Mouse (Mus musculus) liver, embryonic 14.5 days (tissue): ENCODE measurements at regions not wholly inside any gene's neighbourhood (a gene's known extent, or its start where the extent isn't known, plus 50 kb on each side); places are given as distances from the start of the nearest gene placed in this dataset.

Source experiments
- ATAC-seq: fragments of 200-750 bp; cut with Nextera tagmentation; 2 replicates; pipeline ENCODE4 v1.8.0; 2017; ENCODE audit warnings: moderate number of reproducible peaks, mild to moderate bottlenecking, moderate library complexity; ENCODE audit not compliant: insufficient read depth
- DNase-seq, 3 experiments: peaks; one replicate each; pipeline ENCODE4 v3.0.0-alpha.2; 2012 to 2013; ENCODE audit warnings: low read depth in 3 of 3, low spot score in 3 of 3
- H3K27ac ChIP-seq: fragments of 300-500 bp; sonication (generic); 2 replicates; pipeline ENCODE4 v1.5.1; 2014; ENCODE audit warnings: moderate library complexity, mild to moderate bottlenecking, control low read depth, inconsistent platforms
- H3K27me3 ChIP-seq: fragments of 300-500 bp; sonication (generic); 2 replicates; pipeline ENCODE4 v1.6.1; 2014; ENCODE audit warnings: mild to moderate bottlenecking, low read length, moderate library complexity; ENCODE audit not compliant: control insufficient read depth, insufficient read depth
- H3K36me3 ChIP-seq: fragments of 300-500 bp; sonication (generic); replicated peaks from 2 replicates; pipeline ENCODE4 v1.6.1; 2014; ENCODE audit warnings: low read depth; ENCODE audit not compliant: control insufficient read depth, insufficient read depth
- H3K4me1 ChIP-seq, 2 experiments: fragments of 200-500 bp in 1 of 2; fragments of 300-500 bp in 1 of 2; sonication (generic) in 1 of 2; replicated peaks; 2 replicates each; pipeline ENCODE4 v1.6.1; 2012 to 2014; ENCODE audit warnings: antibody characterized with exemption in 1 of 2, inconsistent platforms in 1 of 2, low read length in 1 of 2; ENCODE audit not compliant: control insufficient read depth in 2 of 2, insufficient read depth in 2 of 2
- H3K4me2 ChIP-seq: fragments of 300-500 bp; sonication (generic); 2 replicates; pipeline ENCODE4 v1.6.1; 2014; ENCODE audit warnings: low read depth, mild to moderate bottlenecking, control low read depth, moderate library complexity
- H3K4me3 ChIP-seq, 2 experiments: fragments of 200-500 bp in 1 of 2; fragments of 300-500 bp in 1 of 2; sonication (generic) in 1 of 2; 2 replicates each; pipeline ENCODE4 v1.5.1; 2012 to 2014; ENCODE audit warnings: low read depth in 2 of 2, low read length in 2 of 2, mild to moderate bottlenecking in 2 of 2, control low read depth in 1 of 2, inconsistent platforms in 1 of 2, moderate library complexity in 1 of 2; ENCODE audit not compliant: insufficient read depth in 1 of 2
- H3K9ac ChIP-seq: fragments of 300-500 bp; sonication (generic); replicated peaks from 2 replicates; pipeline ENCODE4 v1.6.1; 2014; ENCODE audit warnings: mild to moderate bottlenecking, control low read depth, moderate library complexity
- H3K9me3 ChIP-seq: fragments of 300-500 bp; sonication (generic); 2 replicates; pipeline ENCODE4 v1.6.1; 2016; ENCODE audit warnings: low read length, mixed read lengths; ENCODE audit not compliant: control insufficient read depth
- CTCF ChIP-seq: IDR thresholded peaks from 2 replicates; pipeline ENCODE4 v1.5.1; 2016; ENCODE audit warnings: antibody characterized with exemption, low read depth, control low read depth
- EP300 ChIP-seq: IDR thresholded peaks from 2 replicates; pipeline ENCODE4 v1.6.1; 2016; ENCODE audit warnings: antibody characterized with exemption, low read depth
- WGBS: fragments of 180-500 bp; shearing (Covaris S2); extraction: QIAGEN DNeasy Blood & Tissue Kit; methylation state at CpG from one replicate; pipeline ENCODE4 v1.1.7; 2014; ENCODE audit not compliant: insufficient replicate concordance; 5-methylcytosine and 5-hydroxymethylcytosine counted together

DNA sequence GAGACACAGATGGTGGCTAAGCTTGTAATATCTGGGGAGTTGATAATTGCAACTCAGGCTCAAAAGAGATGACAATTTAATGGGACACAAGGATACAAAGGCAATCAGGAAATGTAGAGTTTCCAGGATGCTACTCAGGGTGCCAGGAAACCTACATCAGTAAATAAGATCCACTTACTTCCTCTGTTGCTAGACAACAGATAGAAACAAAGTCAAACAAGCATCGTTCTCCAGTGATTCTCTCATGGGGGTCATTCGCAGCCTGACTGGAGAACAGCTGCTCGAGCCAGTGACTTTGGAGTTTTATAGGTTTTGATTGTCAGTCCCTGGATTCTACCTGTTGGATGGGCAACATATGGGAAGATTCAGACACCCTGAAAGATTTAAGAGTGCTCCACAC lies 1026.5 kb downstream of the Ttll7 start:
- Histone ChIP-seq H3K36me3 (no peaks in the 10 kb centered on the region), H3K4me2 (no peak overlapping the region), H3K27me3 (no peaks in the 10 kb centered on the region), H3K9ac (no peak overlapping the region), H3K27ac (no peak overlapping the region), H3K4me1 (no peaks in the 10 kb centered on the region), H3K4me3 (no peak overlapping the region), H3K9me3 (no peaks in the 10 kb centered on the region)
- WGBS: 27% methylated on average over 3 of the region's 3 CpGs
- ATAC-seq (no peak), DNase-seq (no peak)
- TF ChIP-seq EP300: no peak
- TF ChIP-seq CTCF: no peak

DNA sequence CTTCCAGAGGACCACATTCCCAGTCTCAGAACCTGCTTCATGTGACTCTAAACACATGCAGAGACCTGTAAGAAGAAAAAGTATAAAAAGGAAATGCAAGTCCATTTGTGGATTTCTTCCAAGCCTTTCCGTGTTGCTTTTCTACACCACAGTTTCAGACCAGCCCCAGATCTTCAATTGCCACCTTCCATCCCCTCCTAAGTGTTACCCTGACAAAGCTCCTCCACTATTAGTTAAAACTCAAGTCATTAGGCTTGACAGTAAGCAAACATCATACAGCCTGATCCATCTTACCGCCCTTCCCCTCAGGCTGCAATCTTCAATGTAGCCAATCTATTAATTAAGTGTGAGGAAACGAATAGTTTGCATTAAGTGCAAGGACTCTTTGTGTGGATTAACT lies 1016.1 kb downstream of the Ttll7 start:
- Histone ChIP-seq H3K27me3 (no peaks in the 10 kb centered on the region), H3K4me1 (no peaks in the 10 kb centered on the region), H3K9ac (no peak overlapping the region), H3K27ac (no peak overlapping the region), H3K4me2 (no peak overlapping the region), H3K36me3 (no peaks in the 10 kb centered on the region), H3K4me3 (no peak overlapping the region), H3K9me3 (no peaks in the 10 kb centered on the region)
- DNase-seq: no peak
- TF ChIP-seq EP300 (no peak), CTCF (no peak)
- no peak for ATAC-seq
- 48% methylated on average over 3 of the region's 3 CpGs for WGBS

DNA sequence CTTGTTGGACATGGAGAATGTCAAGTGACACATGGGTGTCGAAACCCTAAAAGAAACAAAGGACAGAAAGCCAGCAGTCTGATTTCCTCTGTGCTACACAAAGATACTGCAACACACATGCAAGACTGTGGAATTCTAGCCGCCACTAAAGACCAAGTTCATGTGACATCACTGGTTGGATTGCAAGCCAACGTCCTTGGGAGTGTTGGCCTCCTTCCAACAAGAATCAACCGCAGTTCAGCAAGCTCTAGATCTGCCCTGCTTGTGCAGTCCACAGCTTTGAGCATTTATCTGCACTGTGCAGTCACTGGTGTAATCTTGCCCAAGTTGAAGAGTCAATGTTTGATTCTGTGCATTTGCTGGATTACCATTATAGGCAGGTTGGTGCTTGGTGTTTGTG lies 1001.2 kb downstream of the Ttll7 start:
- no peaks in the 10 kb centered on the region for H3K27me3 ChIP-seq
- no peaks in the 10 kb centered on the region for H3K36me3 ChIP-seq
- H3K9ac ChIP-seq: no peak overlapping the region
- H3K4me2 ChIP-seq: no peak overlapping the region
- no peak for ATAC-seq
- H3K4me3 ChIP-seq: no peak overlapping the region
- no peak for DNase-seq
- H3K27ac ChIP-seq: no peak overlapping the region
- WGBS: 58% methylated on average over 4 of the region's 4 CpGs
- H3K4me1 ChIP-seq: no peaks in the 10 kb centered on the region
- TF ChIP-seq CTCF (no peak), EP300 (no peak)
- no peaks in the 10 kb centered on the region for H3K9me3 ChIP-seq

DNA sequence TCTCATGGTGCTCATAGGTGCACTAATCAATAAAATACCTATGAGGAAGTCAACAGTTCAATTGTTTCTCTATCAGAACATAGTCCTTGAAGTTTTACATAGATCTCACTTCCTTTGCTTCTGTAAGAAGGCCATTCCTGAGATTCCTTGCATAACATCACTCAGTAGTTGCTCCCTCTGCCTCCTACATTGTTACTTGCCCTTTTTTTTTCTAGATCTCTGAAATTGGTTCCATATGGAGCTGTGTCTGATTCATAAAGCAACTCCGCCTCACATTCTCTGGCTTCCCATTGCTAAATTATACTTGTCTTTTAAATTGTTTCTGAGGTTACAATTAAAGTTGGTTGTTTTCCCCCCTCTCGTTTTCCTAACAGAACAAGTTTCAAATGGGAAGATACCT lies 1000.7 kb downstream of the Ttll7 start:
- no peaks in the 10 kb centered on the region for H3K4me1 ChIP-seq
- 52% methylated on average over 2 of the region's 2 CpGs for WGBS
- H3K27ac ChIP-seq: no peak overlapping the region
- DNase-seq (no peak), ATAC-seq (no peak)
- H3K36me3 ChIP-seq: no peaks in the 10 kb centered on the region
- H3K27me3 ChIP-seq: no peaks in the 10 kb centered on the region
- H3K4me3 ChIP-seq: no peak overlapping the region
- H3K9ac ChIP-seq: no peak overlapping the region
- no peaks in the 10 kb centered on the region for H3K9me3 ChIP-seq
- TF ChIP-seq CTCF (no peak), EP300 (no peak)
- H3K4me2 ChIP-seq: no peak overlapping the region

DNA sequence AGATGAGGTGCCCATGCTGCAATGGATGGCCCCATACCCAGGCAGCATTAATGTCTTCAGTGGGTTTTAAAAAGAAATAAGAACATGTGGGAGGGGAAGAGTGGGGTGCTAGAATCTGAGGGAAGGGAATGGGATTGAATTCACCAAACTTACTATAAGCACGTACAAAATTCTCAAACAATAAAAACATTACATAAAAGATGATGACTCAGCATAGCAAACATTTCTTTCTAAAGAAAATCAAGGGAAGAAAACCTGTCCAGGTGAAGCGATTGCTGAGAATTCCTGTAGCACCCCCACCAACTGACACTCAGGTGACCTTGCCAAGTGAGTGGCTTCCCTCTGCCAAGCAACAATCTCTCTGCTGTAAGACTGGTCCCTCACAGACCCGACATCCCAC lies 989.2 kb downstream of the Ttll7 start:
- H3K9me3 ChIP-seq: no peaks in the 10 kb centered on the region
- no peak overlapping the region for H3K9ac ChIP-seq
- H3K27ac ChIP-seq: no peak overlapping the region
- TF ChIP-seq EP300 (no peak), CTCF (no peak)
- ATAC-seq (no peak), DNase-seq (no peak)
- H3K36me3 ChIP-seq: no peaks in the 10 kb centered on the region
- 53% methylated on average over 3 of the region's 3 CpGs for WGBS
- H3K4me2 ChIP-seq: no peak overlapping the region
- H3K27me3 ChIP-seq: no peaks in the 10 kb centered on the region
- no peak overlapping the region for H3K4me3 ChIP-seq
- no peaks in the 10 kb centered on the region for H3K4me1 ChIP-seq
